Mouse (Mus musculus) small intestine, adult 2 months (tissue): ENCODE measurements around the gene Tmem170b. TPM values are rescaled to one million over a fixed set of nuclear protein-coding genes. Genes with fewer than 3 reads are reported as not detected.
A peak's percentile ranks its signal among the peaks of the same experiment; 100 is the strongest.

Source experiments
- H3K27ac ChIP-seq: fragments of 200-500 bp; 2 replicates; pipeline ENCODE4 v1.5.1; 2012; ENCODE audit warnings: low read depth, low read length, control low read depth, inconsistent platforms; ENCODE audit not compliant: insufficient read depth
- H3K27me3 ChIP-seq: fragments of 200-500 bp; 2 replicates; pipeline ENCODE4 v1.6.1; 2012; ENCODE audit warnings: mild to moderate bottlenecking, moderate library complexity, low read length, inconsistent platforms; ENCODE audit not compliant: control insufficient read depth, insufficient read depth
- H3K36me3 ChIP-seq: fragments of 200-500 bp; 2 replicates; pipeline ENCODE4 v1.6.1; 2012; ENCODE audit warnings: mild to moderate bottlenecking, low read length, control low read depth, inconsistent platforms; ENCODE audit not compliant: control insufficient read depth, insufficient read depth
- H3K4me1 ChIP-seq: fragments of 200-500 bp; 2 replicates; pipeline ENCODE4 v1.6.1; 2012; ENCODE audit warnings: low read length, inconsistent platforms, mixed read lengths; ENCODE audit not compliant: control insufficient read depth, insufficient read depth, insufficient read length
- H3K4me3 ChIP-seq: fragments of 200-500 bp; 2 replicates; pipeline ENCODE4 v1.5.1; 2012; ENCODE audit warnings: low read depth, mild to moderate bottlenecking, control low read depth, inconsistent platforms, low read length, moderate library complexity
- CTCF ChIP-seq: fragments of 200-500 bp; IDR thresholded peaks from 2 replicates; pipeline ENCODE4 v1.5.1; 2012; ENCODE audit warnings: low read depth, mild to moderate bottlenecking, control low read depth, inconsistent platforms, low read length, moderate library complexity, mixed read lengths; ENCODE audit not compliant: insufficient replicate concordance, insufficient read length; ENCODE audit errors: extremely low read depth
- POLR2A ChIP-seq: fragments of 200-500 bp; IDR thresholded peaks from 2 replicates; pipeline ENCODE4 v1.6.1; 2012; ENCODE audit warnings: low read depth, mild to moderate bottlenecking, control low read depth, inconsistent platforms, low read length, moderate library complexity
- WGBS: fragments of 180-500 bp; shearing (Covaris S2); methylation state at CpG from one replicate; pipeline ENCODE4 v1.1.7; 2018; 5-methylcytosine and 5-hydroxymethylcytosine counted together
- polyA plus RNA-seq: library from polyadenylated mRNA; depleted of rRNA; stranded (reverse); fragments of >200 nt; gene quantifications from 2 replicates; pipeline ENCODE4 v1.2.3, GENCODE M21; 2012

Gene Tmem170b
- polyA plus RNA-seq, 1 experiment: 5.3 TPM

DNA sequence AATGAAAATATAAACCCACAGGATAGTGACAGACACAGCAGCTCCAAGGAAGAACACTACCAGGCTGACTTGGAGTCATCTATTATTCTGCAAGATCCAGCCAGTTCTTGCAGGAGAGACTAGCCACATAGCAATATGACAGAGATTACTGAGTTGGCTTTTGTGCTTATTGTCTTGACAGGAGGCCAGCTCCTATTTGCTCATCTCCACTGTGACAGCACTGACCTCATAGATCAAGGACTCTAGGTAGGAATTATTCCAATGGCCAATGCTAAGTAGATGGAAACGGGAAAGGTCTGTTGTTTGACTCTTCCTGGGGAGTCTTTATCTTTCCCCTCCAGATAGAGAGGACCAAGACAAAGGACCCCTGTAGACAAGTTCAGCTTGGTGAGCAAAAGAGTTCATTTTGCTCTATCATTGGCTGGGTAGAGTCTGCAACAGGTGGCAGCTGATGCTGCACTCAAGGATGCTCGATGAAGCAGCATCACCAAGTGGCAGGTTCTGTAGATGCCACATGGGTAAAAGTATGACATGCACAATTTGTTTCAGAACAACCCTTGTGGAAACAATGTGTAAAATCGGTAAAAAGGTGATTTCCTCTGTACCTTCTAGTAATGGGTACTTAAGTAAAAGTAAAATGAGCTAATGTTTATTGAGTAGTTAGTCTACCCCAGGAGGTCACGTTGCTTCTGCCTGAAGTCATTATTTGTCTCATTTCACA, 32.4 kb upstream of the Tmem170b start:
- 40% methylated on average over 4 of the region's 4 CpGs for WGBS
- Histone ChIP-seq H3K27me3 (no peaks in the 10 kb centered on the region), H3K27ac (no peak overlapping the region), H3K4me1 (no peaks in the 10 kb centered on the region), H3K4me3 (no peak overlapping the region), H3K36me3 (no peaks in the 10 kb centered on the region)
- TF ChIP-seq CTCF (no peak), POLR2A (no peak)

GRCm38 (mm10) chr13:41581058-41581457, 24.6 kb upstream of the Tmem170b start:
- 62% methylated on average over 4 of the region's 4 CpGs for WGBS

GRCm38 (mm10) chr13:41583666-41584357, 21.9 kb upstream of the Tmem170b start:
- Histone ChIP-seq H3K4me1 (peaks cover 3% of the 10 kb centered on the region; the same call in 1 of the 2 replicates), H3K27ac (peak overlapping the region; percentile 67), H3K36me3 (no peaks in the 10 kb centered on the region), H3K27me3 (no peaks in the 10 kb centered on the region), H3K4me3 (peak overlapping the region; percentile 39)
- WGBS: 33% methylated on average over 7 of the region's 7 CpGs
- TF ChIP-seq CTCF: no peak
- no peak for TF ChIP-seq POLR2A

More at GRCm38 (mm10) chr13:41581058-41581457, 24.6 kb upstream of the Tmem170b start:
- Histone ChIP-seq H3K27me3 (no peaks in the 10 kb centered on the region), H3K27ac (no peak overlapping the region), H3K36me3 (no peaks in the 10 kb centered on the region), H3K4me1 (peaks cover 3% of the 10 kb centered on the region; the same call in 1 of the 2 replicates), H3K4me3 (no peak overlapping the region)
- TF ChIP-seq POLR2A: no peak
- no peak for TF ChIP-seq CTCF

- Histone ChIP-seq H3K27ac (no peak overlapping the region), H3K27me3 (no peaks in the 10 kb centered on the region), H3K4me1 (peaks cover 3% of the 10 kb centered on the region; the same call in 1 of the 2 replicates), H3K36me3 (no peaks in the 10 kb centered on the region), H3K4me3 (no peak overlapping the region)
- 86% methylated on average over 3 of the region's 3 CpGs for WGBS
- TF ChIP-seq POLR2A (no peak), CTCF (no peak)
Measured at GRCm38 (mm10) chr13:41584358-41584680, 21.4 kb upstream of the Tmem170b start.

GRCm38 (mm10) chr13:41584896-41585295, 20.8 kb upstream of the Tmem170b start:
- peaks cover 3% of the 10 kb centered on the region; the same call in 1 of the 2 replicates for H3K4me1 ChIP-seq
- no peak overlapping the region for H3K27ac ChIP-seq
- WGBS: 56% methylated on average over 4 of the region's 4 CpGs
- no peak overlapping the region for H3K4me3 ChIP-seq
- no peaks in the 10 kb centered on the region for H3K36me3 ChIP-seq
- TF ChIP-seq POLR2A: no peak
- H3K27me3 ChIP-seq: no peaks in the 10 kb centered on the region

- 24% methylated on average over 2 of the region's 2 CpGs for WGBS
- Histone ChIP-seq H3K4me1 (no peaks in the 10 kb centered on the region), H3K36me3 (no peaks in the 10 kb centered on the region), H3K27me3 (no peaks in the 10 kb centered on the region), H3K4me3 (no peak overlapping the region), H3K27ac (peak overlapping the region; percentile 16; the same call in 1 of the 2 replicates)
- TF ChIP-seq POLR2A: no peak
- TF ChIP-seq CTCF: no peak
Measured at GRCm38 (mm10) chr13:41596678-41597077, 9.0 kb upstream of the Tmem170b start.

DNA sequence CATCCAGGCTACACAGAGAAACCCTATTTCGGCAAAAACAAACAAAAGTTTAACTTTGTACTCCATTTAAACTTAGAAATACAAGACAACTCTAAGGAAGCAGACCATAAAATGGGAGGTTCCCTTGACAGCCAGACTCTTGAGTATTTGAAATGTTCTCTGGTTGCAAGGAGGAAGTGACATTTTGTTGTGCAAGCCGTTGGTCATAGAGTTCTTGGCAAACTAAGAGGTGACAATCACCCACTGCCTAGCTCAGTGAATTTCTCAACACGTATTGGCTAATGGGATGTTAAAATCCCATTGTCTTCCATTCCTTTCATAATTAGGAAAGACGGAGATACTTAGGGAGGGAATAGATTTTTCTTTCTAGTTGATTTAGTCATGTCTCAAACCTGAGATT, 5.7 kb upstream of the Tmem170b start:
- H3K4me1 ChIP-seq: no peaks in the 10 kb centered on the region
- no peaks in the 10 kb centered on the region for H3K27me3 ChIP-seq
- no peak overlapping the region for H3K27ac ChIP-seq
- H3K4me3 ChIP-seq: no peak overlapping the region
- WGBS: 61% methylated on average over 4 of the region's 4 CpGs
- TF ChIP-seq CTCF (no peak), POLR2A (no peak)
- H3K36me3 ChIP-seq: no peaks in the 10 kb centered on the region
